Mouse (Mus musculus): ENCODE data around the gene Apol7c. TPM values are rescaled to one million over a fixed set of nuclear protein-coding genes. Genes with fewer than 3 reads are reported as not detected.
"Not testable (repeated sequence)": the region's sequence is repeated elsewhere in the genome, so short reads cannot be mapped to it uniquely, and the experiment has no call there.

Gene Apol7c
- polyA plus RNA-seq, 1 experiment, result not detected

DNA sequence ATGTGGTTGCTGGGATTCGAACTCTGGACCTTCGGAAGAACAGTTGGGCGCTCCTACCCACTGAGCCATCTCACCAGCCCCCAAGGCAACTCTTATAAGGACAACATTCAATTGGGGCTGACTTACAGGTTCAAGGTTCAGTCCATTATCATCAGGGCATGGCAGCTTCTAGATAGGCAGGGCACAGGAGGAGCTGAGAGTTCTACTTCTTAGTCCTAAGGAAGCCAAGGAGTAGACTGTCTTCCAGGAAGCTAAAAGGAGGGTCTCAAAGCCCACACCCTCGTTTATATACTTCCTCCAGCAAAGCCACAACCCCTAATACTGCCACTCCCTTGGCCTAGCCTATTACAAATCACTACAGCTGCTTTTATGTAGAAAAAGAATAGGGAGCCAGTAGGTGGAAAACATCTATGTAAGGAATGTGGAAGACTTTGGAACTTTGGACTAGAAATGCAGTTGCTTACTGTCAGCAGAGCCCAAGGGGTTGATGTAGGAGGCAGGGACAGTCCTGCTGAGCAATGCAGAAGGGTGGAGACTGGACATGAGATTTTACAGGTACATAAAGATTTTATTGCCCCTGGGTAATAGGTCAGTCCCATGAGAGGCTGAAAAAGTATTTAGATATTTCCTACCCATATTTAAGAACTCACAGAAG is 50.8 kb downstream of the Apol7c start:
- TF ChIP-seq POLR2A (IDR thresholded peaks at IDR 0.05; ENCODE audit: borderline replicate concordance, insufficient read depth, low read length) (no peak), CTCF (IDR thresholded peaks at IDR 0.05; ENCODE audit: borderline replicate concordance, insufficient read depth, low read depth, low read length) (no peak)
- Histone ChIP-seq H3K4me3 (replicated peaks; ENCODE audit: insufficient read depth, low read depth, low read length) (no peak overlapping the region), H3K27ac (ENCODE audit: insufficient read depth, low read length) (no peak overlapping the region), H3K4me1 (ENCODE audit: control insufficient read depth, insufficient read depth, low read length) (no peaks in the 10 kb centered on the region), H3K27me3 (ENCODE audit: control insufficient read depth, insufficient read depth, low read length) (no peaks in the 10 kb centered on the region)
- no peak for DNase-seq
- 69% methylated on average over 4 of the region's 4 CpGs for WGBS

DNA sequence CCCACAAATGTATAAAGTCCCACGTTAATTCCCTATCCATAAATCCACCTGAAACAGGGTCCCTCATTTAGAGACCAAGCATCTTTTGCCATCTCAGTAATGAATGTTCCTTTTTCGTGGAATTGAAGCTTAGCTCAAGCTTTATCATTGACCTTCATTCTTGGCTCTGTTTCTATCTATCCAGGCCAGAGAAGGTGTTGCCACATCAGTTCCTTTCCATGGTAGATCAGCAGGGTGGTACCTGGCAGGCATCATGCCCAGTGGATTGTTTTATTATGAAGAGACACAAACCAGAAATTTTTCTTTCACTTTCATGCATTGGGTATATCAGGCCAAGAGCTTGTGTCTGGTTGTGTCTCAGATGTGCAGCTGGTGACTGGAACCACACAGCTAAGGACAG is 56.4 kb downstream of the Apol7c start, which contains the start of gene Apol10a:
Apol10a (plus strand) TSS at position 355 of the 400 bp plus-strand sequence.
- DNase-seq; H3K4me1 ChIP-seq (ENCODE audit: control insufficient read depth, insufficient read depth, low read length); H3K27ac ChIP-seq (ENCODE audit: insufficient read depth, low read length); H3K27me3 ChIP-seq (ENCODE audit: control insufficient read depth, insufficient read depth, low read length); H3K4me3 ChIP-seq (replicated peaks; ENCODE audit: insufficient read depth, low read depth, low read length): not testable (repeated sequence)
- 73% methylated on average over 2 of the region's 2 CpGs for WGBS

Other genes with a start within 250 kb of the Apol7c start
- 177 and 188 TPM in 2 replicates for gene Rbfox2, start 226.3 kb downstream of the Apol7c start, polyA plus RNA-seq (2012; rRNA removed)
- 0.06 and 0.07 TPM in 2 replicates for gene Apol7a, start 134.2 kb downstream of the Apol7c start, polyA plus RNA-seq (2012; rRNA removed)
- gene Apol9a, start 122.2 kb downstream of the Apol7c start, polyA plus RNA-seq (2012; rRNA removed), result 0.59 and 1.0 TPM in 2 replicates
- gene Apol7b, start 85.8 kb downstream of the Apol7c start, polyA plus RNA-seq (2012; rRNA removed), result 0.13 TPM in 1 of 2 replicates, not detected in the other
- not detected in 2 replicates for gene Apol10a, start 56.3 kb downstream of the Apol7c start, polyA plus RNA-seq (2012; rRNA removed)
- not detected in 2 replicates for gene Apol11a, start 25.0 kb downstream of the Apol7c start, polyA plus RNA-seq (2012; rRNA removed)
- gene 1700025B11Rik, start 28.6 kb upstream of the Apol7c start, polyA plus RNA-seq (2012; rRNA removed), result not detected in 2 replicates
- 0.17 and 0.31 TPM in 2 replicates for gene Apol10b, start 62.8 kb upstream of the Apol7c start, polyA plus RNA-seq (2012; rRNA removed)
- not detected in 2 replicates for gene Gm36245, start 65.9 kb upstream of the Apol7c start, polyA plus RNA-seq (2012; rRNA removed)
- 0.13 TPM in 1 of 2 replicates, not detected in the other for gene Apol11b, start 110.0 kb upstream of the Apol7c start, polyA plus RNA-seq (2012; rRNA removed)
- not detected in 2 replicates for gene Apol7e, start 165.5 kb upstream of the Apol7c start, polyA plus RNA-seq (2012; rRNA removed)
- 0.35 and 0.41 TPM in 2 replicates for gene Apol9b, start 195.7 kb upstream of the Apol7c start, polyA plus RNA-seq (2012; rRNA removed)
- gene Apol8, start 223.7 kb upstream of the Apol7c start, polyA plus RNA-seq (2012; rRNA removed), result 6.9 and 8.2 TPM in 2 replicates

Measured in cerebellum, adult 2 months (tissue).